Mouse (Mus musculus): ENCODE data around the gene Pced1b. TPM values are rescaled to one million over a fixed set of nuclear protein-coding genes. Genes with fewer than 3 reads are reported as not detected.

The Pced1b gene
- polyA plus RNA-seq, 1 experiment from 2014 or later: 5.7 TPM

GRCm38 (mm10) chr15:97404483-97404882 is 157.6 kb downstream of the Pced1b start:
- H3K4me1 ChIP-seq (replicated peaks): no peaks in the 10 kb centered on the region
- H3K9ac ChIP-seq: no peak overlapping the region
- H3K27me3 ChIP-seq: no peaks in the 10 kb centered on the region
- H3K27ac ChIP-seq (replicated peaks): no peak overlapping the region
- H3K4me3 ChIP-seq: no peak overlapping the region
- no peaks in the 10 kb centered on the region for H3K9me3 ChIP-seq
- no peak for ATAC-seq (ENCODE audit: low FRiP score, low read depth)
- H3K4me2 ChIP-seq: no peak overlapping the region
- no peaks in the 10 kb centered on the region for H3K36me3 ChIP-seq
- 91% methylated on average over 8 of the region's 8 CpGs for WGBS

DNA sequence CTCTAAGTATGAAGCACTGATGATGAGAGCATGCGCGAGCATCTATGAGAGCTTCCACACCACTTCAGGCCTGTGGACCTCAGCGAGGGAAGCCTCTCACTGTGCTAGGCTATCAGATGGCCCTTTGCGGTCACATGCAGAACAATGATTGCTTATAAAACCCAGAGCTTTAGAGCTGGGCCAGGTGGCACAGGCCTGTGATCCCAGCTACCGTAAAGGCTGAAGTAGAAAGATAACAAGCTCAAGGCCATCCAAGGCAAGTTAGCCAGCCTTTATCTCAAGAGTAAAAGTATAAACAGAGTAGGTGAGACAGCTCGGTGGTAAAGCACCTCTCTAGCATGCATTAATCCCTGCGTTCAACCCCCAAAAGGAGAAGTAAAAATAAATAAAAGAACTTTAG is 158.1 kb downstream of the Pced1b start:
- Histone ChIP-seq H3K9ac (no peak overlapping the region), H3K27me3 (no peaks in the 10 kb centered on the region), H3K9me3 (no peaks in the 10 kb centered on the region), H3K36me3 (no peaks in the 10 kb centered on the region), H3K4me3 (no peak overlapping the region), H3K4me1 (replicated peaks) (no peaks in the 10 kb centered on the region), H3K4me2 (no peak overlapping the region), H3K27ac (replicated peaks) (no peak overlapping the region)
- ATAC-seq (ENCODE audit: low FRiP score, low read depth): no peak
- 93% methylated on average over 7 of the region's 7 CpGs for WGBS

DNA sequence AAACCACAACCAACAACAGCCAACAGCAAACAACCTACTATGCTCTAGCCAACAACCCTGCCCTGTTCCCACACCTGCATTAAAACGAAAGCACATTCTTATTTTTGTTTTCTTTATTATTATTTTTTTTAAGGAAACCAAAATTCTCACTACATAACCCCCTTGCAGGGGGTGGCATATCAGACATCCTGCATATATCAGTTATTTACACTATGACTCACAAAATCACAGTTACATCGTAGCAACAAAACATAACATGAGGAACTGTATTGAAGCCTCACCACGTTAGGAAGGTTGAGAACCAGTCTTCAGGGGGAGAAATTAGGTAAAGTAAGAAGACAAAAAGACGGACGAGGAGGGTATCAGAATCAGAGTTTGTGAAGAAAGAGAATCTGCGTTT is 159.2 kb downstream of the Pced1b start:
- no peak overlapping the region for H3K4me3 ChIP-seq
- 85% methylated on average over 6 of the region's 6 CpGs for WGBS
- ATAC-seq (ENCODE audit: low FRiP score, low read depth): no peak
- no peaks in the 10 kb centered on the region for H3K4me1 ChIP-seq (replicated peaks)
- H3K4me2 ChIP-seq: no peak overlapping the region
- no peak overlapping the region for H3K27ac ChIP-seq (replicated peaks)
- H3K9me3 ChIP-seq: no peaks in the 10 kb centered on the region
- H3K9ac ChIP-seq: no peak overlapping the region
- no peaks in the 10 kb centered on the region for H3K27me3 ChIP-seq
- H3K36me3 ChIP-seq: no peaks in the 10 kb centered on the region

DNA sequence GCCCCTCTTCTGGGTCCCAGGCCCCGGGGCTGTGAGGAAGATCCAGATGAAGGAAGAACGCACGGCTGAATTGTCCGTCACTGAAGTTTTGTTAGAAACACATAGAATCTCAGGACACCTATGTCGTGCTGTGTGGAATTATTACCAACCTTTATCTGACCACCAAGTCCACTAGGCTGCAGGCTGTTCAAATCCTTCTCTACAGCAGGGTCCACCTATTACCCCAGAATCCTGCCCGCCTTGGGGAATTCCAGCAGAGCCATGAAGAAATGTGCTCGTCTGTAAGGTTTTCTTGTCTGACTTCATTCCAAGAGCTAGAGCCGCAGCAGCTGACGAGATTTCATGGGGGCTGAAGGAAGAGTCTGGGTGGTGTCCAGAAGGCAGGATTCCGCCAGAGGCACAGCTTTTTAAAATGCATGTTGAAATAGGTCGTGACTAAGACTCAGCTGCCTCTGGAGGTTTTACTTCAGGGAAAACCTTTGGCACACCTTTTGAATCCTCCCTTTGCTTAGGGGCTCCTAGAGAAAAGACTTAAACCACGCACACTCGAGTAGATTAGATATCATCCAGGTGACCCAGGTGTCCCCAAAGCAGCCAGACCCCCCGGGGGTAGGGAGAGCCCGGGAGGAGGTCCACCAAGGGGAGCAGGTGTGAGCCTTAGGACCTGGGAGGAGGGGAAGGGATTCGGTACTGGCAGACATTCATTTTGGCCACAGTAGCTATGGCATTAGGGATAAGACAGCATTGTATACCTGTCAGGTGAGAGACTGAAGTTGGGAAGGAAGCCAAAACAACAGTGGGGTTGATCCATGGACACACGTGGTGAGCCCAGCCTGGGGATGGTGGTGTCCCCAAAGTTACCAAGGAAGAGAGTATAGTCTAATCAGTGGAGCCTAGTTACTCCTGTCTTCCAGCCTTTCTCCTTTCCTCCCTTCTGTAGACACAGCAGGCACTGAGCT is 160.9 kb downstream of the Pced1b start:
- H3K4me2 ChIP-seq: no peak overlapping the region
- H3K36me3 ChIP-seq: no peaks in the 10 kb centered on the region
- no peak for ATAC-seq (ENCODE audit: low FRiP score, low read depth)
- H3K4me3 ChIP-seq: no peak overlapping the region
- WGBS: 66% methylated on average over 17 of the region's 17 CpGs
- H3K9me3 ChIP-seq: no peaks in the 10 kb centered on the region; the same call in 1 of the 2 replicates
- no peak overlapping the region for H3K27ac ChIP-seq (replicated peaks)
- no peak overlapping the region for H3K9ac ChIP-seq
- no peaks in the 10 kb centered on the region for H3K4me1 ChIP-seq (replicated peaks)
- no peaks in the 10 kb centered on the region for H3K27me3 ChIP-seq

GRCm38 (mm10) chr15:97411136-97411535 is 164.2 kb downstream of the Pced1b start:
- no peak overlapping the region for H3K9ac ChIP-seq
- H3K27ac ChIP-seq (replicated peaks): no peak overlapping the region
- ATAC-seq (ENCODE audit: low FRiP score, low read depth): no peak
- 97% methylated on average over 2 of the region's 2 CpGs for WGBS
- no peaks in the 10 kb centered on the region for H3K36me3 ChIP-seq
- no peaks in the 10 kb centered on the region for H3K27me3 ChIP-seq
- H3K4me2 ChIP-seq: no peak overlapping the region
- no peak overlapping the region for H3K4me3 ChIP-seq
- no peaks in the 10 kb centered on the region; the same call in 1 of the 2 replicates for H3K9me3 ChIP-seq
- H3K4me1 ChIP-seq (replicated peaks): no peaks in the 10 kb centered on the region

- Histone ChIP-seq H3K4me3 (no peak overlapping the region), H3K4me1 (replicated peaks) (no peaks in the 10 kb centered on the region), H3K36me3 (no peaks in the 10 kb centered on the region), H3K9ac (no peak overlapping the region), H3K27ac (replicated peaks) (no peak overlapping the region), H3K4me2 (no peak overlapping the region), H3K9me3 (no peaks in the 10 kb centered on the region; the same call in 1 of the 2 replicates), H3K27me3 (no peaks in the 10 kb centered on the region)
- WGBS: 92% methylated on average over 6 of the region's 6 CpGs
- ATAC-seq (ENCODE audit: low FRiP score, low read depth): no peak
These were observed 164.8 kb downstream of the Pced1b start for GRCm38 (mm10) chr15:97411671-97412070.

GRCm38 (mm10) chr15:97412308-97412707 is 165.4 kb downstream of the Pced1b start:
- no peaks in the 10 kb centered on the region for H3K4me1 ChIP-seq (replicated peaks)
- ATAC-seq (ENCODE audit: low FRiP score, low read depth): no peak
- no peak overlapping the region for H3K9ac ChIP-seq
- no peaks in the 10 kb centered on the region for H3K36me3 ChIP-seq
- no peak overlapping the region for H3K4me3 ChIP-seq
- H3K27me3 ChIP-seq: no peaks in the 10 kb centered on the region
- H3K4me2 ChIP-seq: no peak overlapping the region
- H3K9me3 ChIP-seq: no peaks in the 10 kb centered on the region; the same call in 1 of the 2 replicates
- H3K27ac ChIP-seq (replicated peaks): no peak overlapping the region
- 95% methylated on average over 8 of the region's 8 CpGs for WGBS

DNA sequence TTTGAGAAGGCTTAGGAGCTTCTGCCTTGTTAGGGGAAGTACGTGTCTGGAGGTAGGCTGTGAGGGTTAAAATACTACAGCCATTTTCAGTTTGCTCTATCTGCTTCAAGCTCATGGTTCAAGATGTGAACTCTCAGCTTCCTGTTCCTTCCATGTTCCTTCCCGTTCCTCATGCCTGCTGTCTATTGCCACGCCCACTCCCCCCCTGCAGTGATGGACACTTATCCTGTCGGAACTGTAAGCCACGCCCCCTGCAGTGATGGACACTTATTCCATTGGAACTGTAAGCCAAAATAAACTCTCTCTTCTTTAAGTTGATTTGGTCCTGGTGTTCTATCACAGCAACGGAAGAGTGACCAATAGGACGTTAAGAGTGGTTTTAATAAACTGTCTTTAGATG is 166.0 kb downstream of the Pced1b start:
- H3K9me3 ChIP-seq: no peaks in the 10 kb centered on the region; the same call in 1 of the 2 replicates
- no peaks in the 10 kb centered on the region for H3K36me3 ChIP-seq
- H3K27me3 ChIP-seq: no peaks in the 10 kb centered on the region
- H3K27ac ChIP-seq (replicated peaks): no peak overlapping the region
- H3K4me3 ChIP-seq: no peak overlapping the region
- no peaks in the 10 kb centered on the region for H3K4me1 ChIP-seq (replicated peaks)
- H3K4me2 ChIP-seq: no peak overlapping the region
- H3K9ac ChIP-seq: no peak overlapping the region
- 91% methylated on average over 7 of the region's 7 CpGs for WGBS
- ATAC-seq (ENCODE audit: low FRiP score, low read depth): no peak

DNA sequence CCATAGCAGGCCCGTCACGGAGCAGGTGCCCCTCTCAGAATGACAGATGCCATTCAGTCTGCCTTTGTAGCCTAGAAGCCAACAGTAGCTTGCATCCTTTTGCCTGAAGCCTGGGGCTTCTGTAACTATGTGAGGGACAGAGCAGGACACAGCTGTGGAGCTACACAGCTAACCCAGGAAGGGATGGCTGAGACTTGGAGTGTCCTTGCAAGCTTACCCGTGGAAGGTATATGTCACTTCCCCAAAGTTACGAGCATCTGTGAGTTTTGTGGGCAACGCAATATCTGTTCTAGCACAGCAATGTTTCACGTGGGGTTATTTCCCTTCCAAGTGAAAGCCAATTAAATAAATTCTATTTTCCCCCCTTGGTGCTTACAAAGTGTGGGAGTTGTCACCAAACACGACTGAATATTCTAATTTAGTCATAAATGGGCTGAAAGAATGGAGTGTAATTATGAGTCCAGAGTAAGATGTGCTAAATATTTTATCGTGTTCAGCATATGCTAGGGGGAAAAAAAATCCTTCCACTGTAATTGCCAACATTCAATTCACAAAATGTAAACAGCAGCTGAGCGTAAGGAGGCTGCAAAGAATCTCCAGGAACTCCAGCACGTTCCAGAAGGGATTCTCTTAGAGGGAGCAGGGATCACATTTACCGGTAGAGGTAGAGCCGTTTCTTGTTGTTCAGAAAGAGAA is 168.0 kb downstream of the Pced1b start:
- WGBS: 72% methylated on average over 12 of the region's 12 CpGs

DNA sequence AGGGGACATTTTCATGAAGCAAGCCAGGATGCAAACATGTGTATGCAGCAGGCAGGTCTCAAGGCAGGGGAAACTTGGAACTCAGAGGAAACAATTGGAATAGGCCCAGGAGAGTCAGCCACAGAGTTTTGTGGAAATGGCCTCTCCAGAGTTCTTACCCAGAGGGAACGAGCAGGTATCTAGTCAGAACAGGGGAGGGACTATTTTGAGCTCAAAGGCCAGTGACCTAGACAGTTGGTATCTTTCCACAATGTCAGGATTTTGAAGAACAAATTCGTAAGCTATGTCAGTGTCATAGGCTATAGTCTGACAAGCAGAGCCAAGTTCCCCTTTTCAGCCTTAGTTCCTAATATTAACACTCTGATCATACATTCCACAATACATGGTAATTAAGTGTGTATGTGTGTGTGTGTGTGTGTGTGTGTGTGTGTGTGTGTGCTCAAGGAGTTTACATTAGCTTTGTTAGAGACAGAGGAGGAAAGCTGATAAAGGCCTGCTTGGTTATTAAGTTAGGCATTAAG is 168.6 kb downstream of the Pced1b start:
- no peak for ATAC-seq (ENCODE audit: low FRiP score, low read depth)
- WGBS: 84% methylated on average over 2 of the region's 2 CpGs
- no peak overlapping the region for H3K9ac ChIP-seq

More for the DNA sequence above, 168.0 kb downstream of the Pced1b start:
- Histone ChIP-seq H3K4me3 (no peak overlapping the region), H3K4me2 (no peak overlapping the region), H3K4me1 (replicated peaks) (no peaks in the 10 kb centered on the region), H3K9me3 (no peaks in the 10 kb centered on the region; the same call in 1 of the 2 replicates), H3K27ac (replicated peaks) (no peak overlapping the region), H3K9ac (no peak overlapping the region), H3K27me3 (no peaks in the 10 kb centered on the region), H3K36me3 (no peaks in the 10 kb centered on the region)
- ATAC-seq (ENCODE audit: low FRiP score, low read depth): no peak

DNA sequence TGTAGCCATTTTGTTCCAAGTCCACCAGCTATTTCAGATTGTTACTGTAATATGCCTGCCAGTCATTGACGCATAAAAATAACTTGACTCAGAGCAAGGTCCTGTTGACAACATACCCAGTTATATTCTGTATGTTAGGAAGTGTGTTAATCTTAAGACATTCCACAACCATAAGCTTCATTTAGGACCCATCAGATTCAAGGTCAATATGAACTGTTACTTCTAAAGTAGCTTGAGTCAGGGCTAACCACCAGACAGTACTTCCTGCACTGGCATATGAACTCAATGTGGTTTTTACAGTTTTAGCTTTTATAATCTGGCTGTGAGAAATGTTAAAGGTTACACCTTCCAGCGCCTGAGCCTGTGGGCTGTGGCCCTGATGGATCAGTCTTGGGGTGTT is 173.4 kb downstream of the Pced1b start:
- ATAC-seq (ENCODE audit: low FRiP score, low read depth): no peak
- Histone ChIP-seq H3K36me3 (no peaks in the 10 kb centered on the region), H3K4me1 (replicated peaks) (no peaks in the 10 kb centered on the region), H3K4me3 (no peak overlapping the region), H3K9me3 (no peaks in the 10 kb centered on the region), H3K27ac (replicated peaks) (no peak overlapping the region), H3K9ac (no peak overlapping the region), H3K27me3 (no peaks in the 10 kb centered on the region), H3K4me2 (no peak overlapping the region)
- WGBS: 95% methylated on average over 2 of the region's 2 CpGs

More for the DNA sequence above, 168.6 kb downstream of the Pced1b start:
- no peak overlapping the region for H3K4me3 ChIP-seq
- H3K4me1 ChIP-seq (replicated peaks): no peaks in the 10 kb centered on the region
- no peaks in the 10 kb centered on the region for H3K27me3 ChIP-seq
- no peaks in the 10 kb centered on the region for H3K36me3 ChIP-seq
- H3K9me3 ChIP-seq: no peaks in the 10 kb centered on the region; the same call in 1 of the 2 replicates
- no peak overlapping the region for H3K27ac ChIP-seq (replicated peaks)
- H3K4me2 ChIP-seq: no peak overlapping the region

- no peak for ATAC-seq (ENCODE audit: low FRiP score, low read depth)
These were observed 174.6 kb downstream of the Pced1b start for GRCm38 (mm10) chr15:97421533-97421932.

More at GRCm38 (mm10) chr15:97421533-97421932, 174.6 kb downstream of the Pced1b start:
- Histone ChIP-seq H3K9ac (no peak overlapping the region), H3K4me2 (no peak overlapping the region), H3K27ac (replicated peaks) (no peak overlapping the region), H3K27me3 (no peaks in the 10 kb centered on the region), H3K9me3 (no peaks in the 10 kb centered on the region), H3K4me1 (replicated peaks) (no peaks in the 10 kb centered on the region), H3K36me3 (no peaks in the 10 kb centered on the region), H3K4me3 (no peak overlapping the region)
- 68% methylated on average over 3 of the region's 3 CpGs for WGBS
